Mouse (Mus musculus): ENCODE results near the gene Ctnnb1. TPM values are rescaled to one million over a fixed set of nuclear protein-coding genes. Genes with fewer than 3 reads are reported as not detected.

The Ctnnb1 gene
- total and polyA plus RNA-seq, 3 experiments = 197 to 383 (median 290) TPM

DNA sequence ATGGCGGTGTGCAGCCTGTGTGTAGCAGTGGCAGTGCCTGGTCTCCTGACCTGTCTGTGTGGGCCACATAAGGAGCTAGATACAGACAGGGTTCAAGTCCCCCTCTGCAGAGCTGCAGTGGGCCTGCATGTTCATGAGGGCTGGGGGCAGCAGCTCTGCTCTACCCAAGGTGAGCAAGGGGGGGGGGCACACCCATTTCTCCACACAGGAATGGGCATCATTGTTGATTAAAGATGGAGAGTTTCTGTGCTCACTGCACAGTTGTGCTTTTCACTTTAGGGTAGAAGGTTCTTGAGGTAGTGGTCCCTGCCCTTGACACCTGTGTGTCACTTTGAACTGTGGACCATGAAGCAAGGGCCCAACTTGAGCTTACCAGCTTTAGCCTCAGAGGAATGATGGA, 19.8 kb downstream of the Ctnnb1 start:
- no peak for DNase-seq (ENCODE audit: extremely low read depth)
- H3K4me1 ChIP-seq (ENCODE audit: control insufficient read depth in 1 of 2, insufficient read depth in 2 of 2) = peaks cover 6 to 42% of the 10 kb centered on the region in 2 experiments
- peaks cover 40 to 82% of the 10 kb centered on the region in 2 experiments for H3K36me3 ChIP-seq (replicated peaks in 1 of 2; ENCODE audit: control insufficient read depth in 1 of 2, insufficient read depth in 1 of 2, low read length in 1 of 2)
- H3K4me2 ChIP-seq (ENCODE audit: insufficient read depth, low read depth, poor library complexity, severe bottlenecking) = no peak overlapping the region
- H3K27ac ChIP-seq (ENCODE audit: insufficient read depth, low read depth) = no peak overlapping the region
- peaks cover 61% of the 10 kb centered on the region for H3K79me2 ChIP-seq (replicated peaks; ENCODE audit: control insufficient read depth, extremely low read depth, insufficient read depth, poor library complexity, severe bottlenecking)
- no peaks in the 10 kb centered on the region for H3K9me3 ChIP-seq (replicated peaks; ENCODE audit: low read length)
- no peak overlapping the region for H3K9ac ChIP-seq (ENCODE audit: insufficient read depth, low read depth)
- in situ Hi-C loops (cut with MboI; ENCODE audit: low pct_ligation_motif_present, low pct_unique_long_range_greater_than_20kb, low sequenced_read_pairs) = no loop called here
- no peak for TF ChIP-seq NELFE (IDR thresholded peaks at IDR 0.05; ENCODE audit: low read depth, low read length)
- TF ChIP-seq IRF4 (IDR thresholded peaks at IDR 0.05; ENCODE audit: low read depth, low read length) = no peak
- no peak for TF ChIP-seq SIN3A (IDR thresholded peaks at IDR 0.05; ENCODE audit: low read length)
- no peak for TF ChIP-seq POLR2AphosphoS2 (IDR thresholded peaks at IDR 0.05; ENCODE audit: low read depth, low read length)
- TF ChIP-seq ZKSCAN1 (IDR thresholded peaks at IDR 0.05; ENCODE audit: borderline replicate concordance, low read depth, low read length) = no peak
- no peak for TF ChIP-seq MAFK (IDR thresholded peaks at IDR 0.05; ENCODE audit: insufficient replicate concordance, low read length)
- TF ChIP-seq ZC3H11A (IDR thresholded peaks at IDR 0.05; ENCODE audit: low read depth, low read length) = no peak
- TF ChIP-seq RCOR1 (conservative IDR thresholded peaks at IDR 0.05; ENCODE audit: low read depth, low read length) = no peak
- TF ChIP-seq MXI1 (IDR thresholded peaks at IDR 0.05; ENCODE audit: low read depth, low read length) = no peak
- TF ChIP-seq PAX5 (IDR thresholded peaks at IDR 0.05; ENCODE audit: low read length) = no peak
- no peak for TF ChIP-seq UBTF (IDR thresholded peaks at IDR 0.05; ENCODE audit: low read depth, low read length)
- no peak for TF ChIP-seq KAT2A (IDR thresholded peaks at IDR 0.05; ENCODE audit: insufficient replicate concordance, low read length)
- TF ChIP-seq ETS1 (conservative IDR thresholded peaks at IDR 0.05; ENCODE audit: low read depth, low read length) = no peak
- TF ChIP-seq MYC (IDR thresholded peaks at IDR 0.05; ENCODE audit: low read depth, low read length) = no peak
- no peak for TF ChIP-seq TBP (conservative IDR thresholded peaks at IDR 0.05; ENCODE audit: low read depth, low read length)
- no peak for TF ChIP-seq BHLHE40 (IDR thresholded peaks at IDR 0.05; ENCODE audit: low read depth, low read length)
- H3K27me3 ChIP-seq (replicated peaks) = no peaks in the 10 kb centered on the region
- H3K4me3 ChIP-seq (replicated peaks in 1 of 3; ENCODE audit: low read depth in 2 of 3, low read length in 2 of 3, poor library complexity in 1 of 3) = no peak overlapping the region
- dilution Hi-C loops (cut with MboI; ENCODE audit: extremely low pct_ligation_motif_present, extremely low pct_unique_long_range_greater_than_20kb, low sequenced_read_pairs) = no loop called here

GRCm38 (mm10) chr9:120950761-120951160, 21.7 kb downstream of the Ctnnb1 start:
- no peak overlapping the region for H3K4me2 ChIP-seq (ENCODE audit: insufficient read depth, low read depth, poor library complexity, severe bottlenecking)
- in situ Hi-C loops (cut with MboI; ENCODE audit: low pct_ligation_motif_present, low pct_unique_long_range_greater_than_20kb, low sequenced_read_pairs) = no loop called here
- dilution Hi-C loops (cut with MboI; ENCODE audit: extremely low pct_ligation_motif_present, extremely low pct_unique_long_range_greater_than_20kb, low sequenced_read_pairs) = no loop called here
- H3K9ac ChIP-seq (ENCODE audit: insufficient read depth, low read depth) = no peak overlapping the region
- H3K9me3 ChIP-seq (replicated peaks; ENCODE audit: low read length) = no peaks in the 10 kb centered on the region
- DNase-seq (ENCODE audit: extremely low read depth) = no peak
- peaks cover 0 to 23% of the 10 kb centered on the region in 2 experiments; a peak in 2 of 4 replicates for H3K4me1 ChIP-seq (ENCODE audit: control insufficient read depth in 1 of 2, insufficient read depth in 2 of 2)
- TF ChIP-seq TCF12 (IDR thresholded peaks at IDR 0.05; ENCODE audit: low read depth, low read length) = no peak
- no peak for TF ChIP-seq HCFC1 (IDR thresholded peaks at IDR 0.05; ENCODE audit: low read depth, low read length)
- TF ChIP-seq USF2 (conservative IDR thresholded peaks at IDR 0.05; ENCODE audit: low read depth, low read length) = no peak
- TF ChIP-seq SMC3 (IDR thresholded peaks at IDR 0.05; ENCODE audit: low read depth, low read length) = no peak
- no peak for TF ChIP-seq RCOR1 (conservative IDR thresholded peaks at IDR 0.05; ENCODE audit: low read depth, low read length)
- no peak for TF ChIP-seq GABPA (IDR thresholded peaks at IDR 0.05; ENCODE audit: insufficient replicate concordance, low read depth, low read length)
- no peak for TF ChIP-seq IRF4 (IDR thresholded peaks at IDR 0.05; ENCODE audit: low read depth, low read length)
- TF ChIP-seq POLR2A (IDR thresholded peaks at IDR 0.05; ENCODE audit: low read depth, low read length) = no peak
- no peak for TF ChIP-seq JUN (IDR thresholded peaks at IDR 0.05; ENCODE audit: insufficient read depth, low read depth, low read length)
- TF ChIP-seq MYC (IDR thresholded peaks at IDR 0.05; ENCODE audit: low read depth, low read length) = no peak
- TF ChIP-seq KAT2A (IDR thresholded peaks at IDR 0.05; ENCODE audit: insufficient replicate concordance, low read length) = no peak
- no peaks in the 10 kb centered on the region for H3K27me3 ChIP-seq (replicated peaks)
- no peak overlapping the region for H3K27ac ChIP-seq (ENCODE audit: insufficient read depth, low read depth)
- H3K79me2 ChIP-seq (replicated peaks; ENCODE audit: control insufficient read depth, extremely low read depth, insufficient read depth, poor library complexity, severe bottlenecking) = peaks cover 42% of the 10 kb centered on the region
- H3K36me3 ChIP-seq (replicated peaks in 1 of 2; ENCODE audit: control insufficient read depth in 1 of 2, insufficient read depth in 1 of 2, low read length in 1 of 2) = peaks cover 59 to 92% of the 10 kb centered on the region in 2 experiments
- H3K4me3 ChIP-seq (replicated peaks in 1 of 3; ENCODE audit: low read depth in 2 of 3, low read length in 2 of 3, poor library complexity in 1 of 3) = no peak overlapping the region
